Mouse (Mus musculus): ENCODE data around the gene Ppp1r36.

- no peak for TF ChIP-seq POLR2A (IDR thresholded peaks at IDR 0.05; ENCODE audit: extremely low read depth, insufficient read depth, low read length)
- no peak for TF ChIP-seq CTCF (IDR thresholded peaks at IDR 0.05; ENCODE audit: extremely low read depth, insufficient read depth, low read length)
Observed at GRCm38 (mm10) chr12:76425256-76425655, 7.9 kb downstream of the Ppp1r36 start.
